Mouse (Mus musculus) layer of hippocampus, adult 18-20 months (tissue): Measurements from ENCODE around the gene Olfr517. TPM values are rescaled to one million over a fixed set of nuclear protein-coding genes. Genes with fewer than 3 reads are reported as not detected.

ENCODE experiments used
- DNase-seq, 2 experiments: peaks; one replicate each; pipeline ENCODE4 v3.0.0; 2022; ENCODE audit warnings: low spot score in 2 of 2
- long read RNA-seq: library from polyadenylated mRNA; stranded (forward); transcript quantifications from one replicate; pipeline ENCODE4 v2.0.0, GENCODE M21; 2021
- total RNA-seq, 2 experiments: library from RNA; stranded (reverse); gene quantifications; 2 replicates each; pipeline ENCODE4 v1.2.3; 2021

Olfr517 gene
- not detected for total RNA-seq
- long read RNA-seq: 0 reads

GRCm38 (mm10) chr7:108872279-108872678 lies at the start of gene Olfr517:
Olfr517 (minus strand) TSS chr7:108872379.
- no peak for DNase-seq

- no peak for DNase-seq
Observed at GRCm38 (mm10) chr7:108903969-108904368, 31.8 kb upstream of the Olfr517 start.

GRCm38 (mm10) chr7:108894320-108894719 lies 22.1 kb upstream of the Olfr517 start, which contains the start of gene Olfr519:
Olfr519 (minus strand) TSS chr7:108894420.
- no peak for DNase-seq

- no peak for DNase-seq
Observed at GRCm38 (mm10) chr7:108884906-108885305, 12.7 kb upstream of the Olfr517 start, which contains the start of gene Olfr518. Olfr518 (minus strand) TSS chr7:108885006.

GRCm38 (mm10) chr7:108850429-108850828 lies 21.8 kb downstream of the Olfr517 start, which contains the start of gene Olfr516:
Olfr516 (minus strand) TSS chr7:108850529.
- no peak for DNase-seq

- DNase-seq: no peak
Observed at GRCm38 (mm10) chr7:108825897-108826296, 46.3 kb downstream of the Olfr517 start, which contains the start of gene Olfr514. Olfr514 (minus strand) TSS chr7:108825997.

Other genes starting within 250 kb of the Olfr517 start
- gene Olfr508, start 242.4 kb downstream of the Olfr517 start, total RNA-seq: not detected
- not detected for gene Olfr509, start 220.5 kb downstream of the Olfr517 start, total RNA-seq
- not detected for gene Olfr510, start 206.0 kb downstream of the Olfr517 start, total RNA-seq
- not detected for gene Olfr512, start 159.1 kb downstream of the Olfr517 start, total RNA-seq
- gene Olfr513, start 121.4 kb downstream of the Olfr517 start, total RNA-seq: not detected
- gene Olfr514, start 46.4 kb downstream of the Olfr517 start, total RNA-seq: not detected
- not detected for gene Olfr516, start 21.9 kb downstream of the Olfr517 start, total RNA-seq
- not detected for gene Olfr518, start 12.6 kb upstream of the Olfr517 start, total RNA-seq
- not detected for gene Olfr519, start 22.0 kb upstream of the Olfr517 start, total RNA-seq
- gene Nlrp10, start 57.8 kb upstream of the Olfr517 start, total RNA-seq: under 1 TPM; 0.32 to 0.38 TPM
- gene Eif3f, start 62.0 kb upstream of the Olfr517 start, total RNA-seq: 100 to 1,000 TPM; 101 to 103 TPM
- 100 to 1,000 TPM; 179 TPM for gene Tub, start 78.0 kb upstream of the Olfr517 start, total RNA-seq
- 10 to 100 TPM; 67.2 to 72.2 TPM for gene Ric3, start 211.0 kb upstream of the Olfr517 start, total RNA-seq